Mouse (Mus musculus) hindbrain, embryonic 15.5 days (tissue): ENCODE measurements at regions not wholly inside any gene's neighbourhood (a gene's known extent, or its start where the extent isn't known, plus 50 kb on each side); places are given as distances from the start of the nearest gene placed in this dataset.

Experiments used
- ATAC-seq: fragments of 200-750 bp; cut with Nextera tagmentation; 2 replicates; pipeline ENCODE4 v1.8.0; 2017; ENCODE audit warnings: low read depth, moderate number of reproducible peaks, moderate TSS enrichment; ENCODE audit not compliant: low FRiP score
- H3K27ac ChIP-seq: fragments of 300-500 bp; sonication (generic); replicated peaks from 2 replicates; pipeline ENCODE4 v1.5.1; 2015; ENCODE audit warnings: mild to moderate bottlenecking, inconsistent platforms
- H3K27me3 ChIP-seq: fragments of 300-500 bp; sonication (generic); 2 replicates; pipeline ENCODE4 v1.6.1; 2015; ENCODE audit warnings: control low read depth, inconsistent platforms
- H3K36me3 ChIP-seq: fragments of 300-500 bp; sonication (generic); 2 replicates; pipeline ENCODE4 v1.6.1; 2015; ENCODE audit warnings: control low read depth, inconsistent platforms
- H3K4me1 ChIP-seq: fragments of 300-500 bp; sonication (generic); replicated peaks from 2 replicates; pipeline ENCODE4 v1.6.1; 2015; ENCODE audit warnings: control low read depth, inconsistent platforms
- H3K4me2 ChIP-seq: fragments of 300-500 bp; sonication (generic); 2 replicates; pipeline ENCODE4 v1.6.1; 2015; ENCODE audit warnings: moderate library complexity, mild to moderate bottlenecking, inconsistent platforms
- H3K4me3 ChIP-seq: fragments of 300-500 bp; sonication (generic); 2 replicates; pipeline ENCODE4 v1.5.1; 2015; ENCODE audit warnings: mild to moderate bottlenecking, inconsistent platforms
- H3K9ac ChIP-seq: fragments of 300-500 bp; sonication (generic); 2 replicates; pipeline ENCODE4 v1.6.1; 2015; ENCODE audit warnings: inconsistent platforms
- H3K9me3 ChIP-seq: fragments of 300-500 bp; sonication (generic); 2 replicates; pipeline ENCODE4 v1.6.1; 2016; ENCODE audit warnings: control low read depth, inconsistent platforms
- WGBS: fragments of 180-500 bp; shearing (Covaris S2); methylation state at CpG from one replicate; pipeline ENCODE4 v1.1.7; 2015; 5-methylcytosine and 5-hydroxymethylcytosine counted together

GRCm38 (mm10) chr3:48503996-48504395 is 1253.1 kb downstream of the Pcdh18 start:
- no peak for ATAC-seq
- no peak overlapping the region for H3K4me3 ChIP-seq

DNA sequence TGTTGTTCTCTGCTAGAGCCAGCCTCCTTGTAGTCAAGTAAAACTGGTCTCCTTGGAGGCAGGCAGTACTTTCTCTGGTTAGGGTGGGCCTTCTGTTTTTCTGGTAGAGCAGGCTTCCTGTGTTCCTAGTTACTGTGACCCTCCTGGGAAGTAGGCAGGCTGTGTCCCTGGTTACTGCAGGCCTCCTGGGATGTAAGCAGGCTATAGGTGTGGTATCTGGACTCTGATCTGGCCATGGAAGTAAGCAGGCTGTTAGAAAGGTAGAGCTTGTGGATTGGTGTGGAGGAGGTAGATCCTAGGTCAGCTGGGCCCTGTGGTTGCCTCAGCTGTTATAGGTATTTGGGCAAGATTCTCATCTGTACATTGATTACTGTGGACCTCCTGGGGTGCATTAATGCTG is 1292.4 kb downstream of the Pcdh18 start:
- no peaks in the 10 kb centered on the region for H3K9me3 ChIP-seq
- H3K36me3 ChIP-seq: no peaks in the 10 kb centered on the region
- no peak overlapping the region for H3K4me3 ChIP-seq
- no peak overlapping the region for H3K4me2 ChIP-seq
- H3K4me1 ChIP-seq: no peaks in the 10 kb centered on the region
- H3K27me3 ChIP-seq: no peaks in the 10 kb centered on the region
- no peak overlapping the region for H3K9ac ChIP-seq
- no peak overlapping the region for H3K27ac ChIP-seq
- ATAC-seq: no peak

More at GRCm38 (mm10) chr3:48503996-48504395, 1253.1 kb downstream of the Pcdh18 start:
- 81% methylated on average over 2 of the region's 2 CpGs for WGBS
- no peaks in the 10 kb centered on the region for H3K4me1 ChIP-seq
- no peak overlapping the region for H3K27ac ChIP-seq
- H3K36me3 ChIP-seq: no peaks in the 10 kb centered on the region
- no peak overlapping the region for H3K9ac ChIP-seq
- H3K27me3 ChIP-seq: no peaks in the 10 kb centered on the region
- no peak overlapping the region for H3K4me2 ChIP-seq
- no peaks in the 10 kb centered on the region for H3K9me3 ChIP-seq

- H3K9me3 ChIP-seq: no peaks in the 10 kb centered on the region
- ATAC-seq: no peak
- no peak overlapping the region for H3K27ac ChIP-seq
- no peak overlapping the region for H3K4me2 ChIP-seq
- H3K4me1 ChIP-seq: no peaks in the 10 kb centered on the region
- no peaks in the 10 kb centered on the region for H3K36me3 ChIP-seq
- no peak overlapping the region for H3K4me3 ChIP-seq
- H3K27me3 ChIP-seq: no peaks in the 10 kb centered on the region
- WGBS: 87% methylated on average over 2 of the region's 2 CpGs
- no peak overlapping the region for H3K9ac ChIP-seq
These were observed 1315.2 kb downstream of the Pcdh18 start for GRCm38 (mm10) chr3:48441938-48442337.

DNA sequence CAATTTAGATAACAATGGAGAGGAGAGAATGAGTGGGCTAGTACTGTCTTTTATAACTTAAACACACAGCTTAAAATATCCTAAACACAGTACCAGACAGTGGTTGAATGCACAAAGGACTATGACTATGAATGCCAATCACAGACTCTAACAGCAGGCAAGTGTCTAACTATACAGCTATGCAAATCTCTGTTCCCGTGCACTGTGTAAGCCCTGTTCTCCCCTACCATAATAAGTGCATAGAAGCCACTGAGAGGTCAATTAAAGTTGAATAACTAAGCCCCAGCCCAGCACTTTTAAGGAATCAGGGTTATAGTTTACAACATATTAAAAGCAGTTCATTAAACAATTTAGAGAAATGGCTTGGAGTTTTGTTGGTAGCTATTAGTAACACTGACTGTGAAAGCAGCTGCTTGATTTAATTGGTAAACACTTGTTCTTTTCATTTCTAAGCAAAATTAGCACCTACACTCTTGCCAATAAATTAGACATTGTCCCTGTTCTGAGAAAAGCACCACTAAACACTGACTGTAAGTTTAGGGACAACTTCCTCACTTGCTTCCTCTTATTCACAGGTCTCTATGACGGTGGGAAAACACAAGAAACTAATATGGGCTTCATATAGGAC is 1327.6 kb downstream of the Pcdh18 start:
- Histone ChIP-seq H3K4me2 (no peak overlapping the region), H3K27me3 (no peaks in the 10 kb centered on the region), H3K9me3 (no peaks in the 10 kb centered on the region), H3K9ac (no peak overlapping the region), H3K27ac (no peak overlapping the region), H3K4me3 (no peak overlapping the region), H3K4me1 (no peaks in the 10 kb centered on the region), H3K36me3 (no peaks in the 10 kb centered on the region)
- 46% methylated on average over 2 of the region's 2 CpGs for WGBS
- ATAC-seq: no peak

- no peak overlapping the region for H3K4me2 ChIP-seq
- H3K27me3 ChIP-seq: no peaks in the 10 kb centered on the region
- no peaks in the 10 kb centered on the region for H3K36me3 ChIP-seq
- ATAC-seq: no peak
- no peak overlapping the region for H3K27ac ChIP-seq
- no peaks in the 10 kb centered on the region for H3K9me3 ChIP-seq
- H3K4me1 ChIP-seq: no peaks in the 10 kb centered on the region
- H3K4me3 ChIP-seq: no peak overlapping the region
- no peak overlapping the region for H3K9ac ChIP-seq
These were observed 1367.3 kb downstream of the Pcdh18 start for GRCm38 (mm10) chr3:48389862-48390261.
